In the genomic region with DNA sequence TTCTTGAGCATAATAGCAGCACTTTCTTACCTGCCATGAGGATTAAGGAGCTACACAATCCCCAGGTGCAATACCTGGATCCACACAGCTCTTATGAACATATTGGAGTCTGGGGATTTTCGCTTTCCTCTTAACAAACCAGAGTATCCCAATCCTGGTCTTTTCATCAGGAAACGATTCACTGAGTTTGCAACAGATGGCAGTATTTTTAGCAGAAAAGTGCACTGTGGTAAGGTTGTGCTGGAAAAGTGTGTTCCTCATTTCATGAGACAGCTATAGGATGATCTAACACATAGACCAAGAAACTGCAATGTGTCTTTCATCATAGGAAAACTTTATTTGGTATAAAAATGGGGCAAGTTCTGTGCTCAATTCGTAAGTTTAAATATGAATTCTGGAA, we compare ENCODE assay signal across 23 mouse cellular contexts.
"Had no signal": no experiment of that assay in that cellular context is flagged by ENCODE, and none has a peak within 500 bp of the region (broad histone marks: within the 10 kb centered on the region; RNA-seq: fewer than 3 reads in every experiment).

No protein-coding gene starts in this region.

- DNase-seq: kidney, adult 8-10 months; kidney, postnatal 10 days; kidney, postnatal 36 days; layer of hippocampus, adult 9-11 months; left cerebral cortex, postnatal 4 days; liver, postnatal 0 days; lung, embryonic 14.5 days; right cerebral cortex, postnatal 25 days; thymus, adult 2 months; thymus, postnatal 14 days; thymus, postnatal 4 days had no signal

- H3K27me3 ChIP-seq: kidney, embryonic 15.5 days; limb, embryonic 12.5 days; limb, embryonic 15.5 days; midbrain, embryonic 12.5 days; neural tube, embryonic 12.5 days; neural tube, embryonic 15.5 days had no signal

- H3K4me3 ChIP-seq: kidney, embryonic 15.5 days; limb, embryonic 12.5 days; limb, embryonic 15.5 days; midbrain, embryonic 12.5 days; neural tube, embryonic 12.5 days; neural tube, embryonic 15.5 days had no signal

- H3K4me2 ChIP-seq: kidney, embryonic 15.5 days; limb, embryonic 12.5 days; limb, embryonic 15.5 days; liver, embryonic 11.5 days; lung, embryonic 14.5 days; midbrain, embryonic 12.5 days; neural tube, embryonic 12.5 days; neural tube, embryonic 15.5 days had no signal

- H3K36me3 ChIP-seq: kidney, embryonic 15.5 days; limb, embryonic 12.5 days; limb, embryonic 15.5 days; midbrain, embryonic 12.5 days; neural tube, embryonic 12.5 days; neural tube, embryonic 15.5 days had no signal

- ATAC-seq: intestine, postnatal 0 days; liver, postnatal 0 days; lung, postnatal 0 days; midbrain, embryonic 16.5 days had no signal

- H3K9me3 ChIP-seq: kidney, embryonic 15.5 days; limb, embryonic 12.5 days; limb, embryonic 15.5 days; midbrain, embryonic 12.5 days; neural tube, embryonic 12.5 days; neural tube, embryonic 15.5 days had no signal

- H3K27ac ChIP-seq: kidney, embryonic 15.5 days; limb, embryonic 12.5 days; limb, embryonic 15.5 days; liver, embryonic 14.5 days; macrophage; midbrain, embryonic 12.5 days; neural tube, embryonic 12.5 days; neural tube, embryonic 15.5 days had no signal

- H3K9ac ChIP-seq: kidney, embryonic 15.5 days; limb, embryonic 12.5 days; limb, embryonic 15.5 days; liver, embryonic 14.5 days; liver, postnatal 0 days; lung, embryonic 14.5 days; midbrain, embryonic 12.5 days; neural tube, embryonic 12.5 days; neural tube, embryonic 15.5 days had no signal

- H3K4me1 ChIP-seq: kidney, embryonic 15.5 days; limb, embryonic 12.5 days; limb, embryonic 15.5 days; midbrain, embryonic 12.5 days; neural tube, embryonic 12.5 days; neural tube, embryonic 15.5 days had no signal
